Mouse (Mus musculus): ENCODE results near the gene Fzr1. TPM values are rescaled to one million over a fixed set of nuclear protein-coding genes. Genes with fewer than 3 reads are reported as not detected.

Fzr1 gene
- polyA plus RNA-seq (2014; fragmentation: Illumina TruSeq; extraction: RNeasy Lipid Tissue Mini Kit (QIAGEN cat#74804)), result 0.26 TPM

GRCm38 (mm10) chr10:81377793-81378552 lies at the start of gene Fzr1:
Fzr1 (minus strand) TSS chr10:81378516.

GRCm38 (mm10) chr10:81392781-81393185 lies 14.5 kb upstream of the Fzr1 start, which contains the start of gene Smim24:
Smim24 (plus strand) TSS chr10:81393051.

GRCm38 (mm10) chr10:81388505-81389055 lies 10.3 kb upstream of the Fzr1 start, which contains the start of gene Gm48552:
Gm48552 (plus strand) TSS chr10:81389005.

GRCm38 (mm10) chr10:81383802-81384604 lies 5.7 kb upstream of the Fzr1 start, which contains the start of the genes Dohh and Gm48551:
Dohh (plus strand) TSS chr10:81384428.
Gm48551 (plus strand) TSS chr10:81384466.

GRCm38 (mm10) chr10:81365672-81366476 lies 12.4 kb downstream of the Fzr1 start, which contains the start of gene 4930404N11Rik:
4930404N11Rik (minus strand) TSS chr10:81365816.

GRCm38 (mm10) chr10:81356991-81357844 lies 21.1 kb downstream of the Fzr1 start, which contains the start of gene Mfsd12:
Mfsd12 (plus strand) TSS chr10:81357491.

GRCm38 (mm10) chr10:81350351-81351063 lies 27.8 kb downstream of the Fzr1 start, which contains the start of gene Hmg20b:
Hmg20b (minus strand) TSS chr10:81350480.

GRCm38 (mm10) chr10:81342686-81343505 lies 35.4 kb downstream of the Fzr1 start, which contains the start of gene Gipc3:
Gipc3 (minus strand) TSS chr10:81343266.

GRCm38 (mm10) chr10:81328386-81328785 lies 49.9 kb downstream of the Fzr1 start, which contains the start of gene Tbxa2r:
Tbxa2r (plus strand) TSS chr10:81328731.

GRCm38 (mm10) chr10:81320550-81321347 lies 57.6 kb downstream of the Fzr1 start, which contains the start of gene Cactin:
Cactin (plus strand) TSS chr10:81321103.

Other genes with a start within 250 kb of the Fzr1 start
- gene Zbtb7a, start 243.3 kb downstream of the Fzr1 start, polyA plus RNA-seq (2014; fragmentation: Illumina TruSeq; extraction: RNeasy Lipid Tissue Mini Kit (QIAGEN cat#74804)), result 17.8 TPM
- 0.46 TPM for gene Pias4, start 210.6 kb downstream of the Fzr1 start, polyA plus RNA-seq (2014; fragmentation: Illumina TruSeq; extraction: RNeasy Lipid Tissue Mini Kit (QIAGEN cat#74804))
- 6.8 TPM for gene Eef2, start 201.9 kb downstream of the Fzr1 start, polyA plus RNA-seq (2014; fragmentation: Illumina TruSeq; extraction: RNeasy Lipid Tissue Mini Kit (QIAGEN cat#74804))
- gene Dapk3, start 195.5 kb downstream of the Fzr1 start, polyA plus RNA-seq (2014; fragmentation: Illumina TruSeq; extraction: RNeasy Lipid Tissue Mini Kit (QIAGEN cat#74804)), result not detected
- gene 4930442H23Rik, start 194.7 kb downstream of the Fzr1 start, polyA plus RNA-seq (2014; fragmentation: Illumina TruSeq; extraction: RNeasy Lipid Tissue Mini Kit (QIAGEN cat#74804)), result not detected
- gene Nmrk2, start 176.5 kb downstream of the Fzr1 start, polyA plus RNA-seq (2014; fragmentation: Illumina TruSeq; extraction: RNeasy Lipid Tissue Mini Kit (QIAGEN cat#74804)), result not detected
- not detected for gene Atcay, start 147.7 kb downstream of the Fzr1 start, polyA plus RNA-seq (2014; fragmentation: Illumina TruSeq; extraction: RNeasy Lipid Tissue Mini Kit (QIAGEN cat#74804))
- 0.66 TPM for gene Zfr2, start 145.4 kb downstream of the Fzr1 start, polyA plus RNA-seq (2014; fragmentation: Illumina TruSeq; extraction: RNeasy Lipid Tissue Mini Kit (QIAGEN cat#74804))
- not detected for gene Matk, start 125.6 kb downstream of the Fzr1 start, polyA plus RNA-seq (2014; fragmentation: Illumina TruSeq; extraction: RNeasy Lipid Tissue Mini Kit (QIAGEN cat#74804))
- not detected for gene Mrpl54, start 111.6 kb downstream of the Fzr1 start, polyA plus RNA-seq (2014; fragmentation: Illumina TruSeq; extraction: RNeasy Lipid Tissue Mini Kit (QIAGEN cat#74804))
- gene Apba3, start 111.6 kb downstream of the Fzr1 start, polyA plus RNA-seq (2014; fragmentation: Illumina TruSeq; extraction: RNeasy Lipid Tissue Mini Kit (QIAGEN cat#74804)), result not detected
- gene Tjp3, start 86.9 kb downstream of the Fzr1 start, polyA plus RNA-seq (2014; fragmentation: Illumina TruSeq; extraction: RNeasy Lipid Tissue Mini Kit (QIAGEN cat#74804)), result not detected
- gene Pip5k1c, start 85.6 kb downstream of the Fzr1 start, polyA plus RNA-seq (2014; fragmentation: Illumina TruSeq; extraction: RNeasy Lipid Tissue Mini Kit (QIAGEN cat#74804)), result 2.6 TPM
- gene Cactin, start 57.4 kb downstream of the Fzr1 start, polyA plus RNA-seq (2014; fragmentation: Illumina TruSeq; extraction: RNeasy Lipid Tissue Mini Kit (QIAGEN cat#74804)), result 0.17 TPM
- not detected for gene Tbxa2r, start 49.8 kb downstream of the Fzr1 start, polyA plus RNA-seq (2014; fragmentation: Illumina TruSeq; extraction: RNeasy Lipid Tissue Mini Kit (QIAGEN cat#74804))
- not detected for gene Gipc3, start 35.2 kb downstream of the Fzr1 start, polyA plus RNA-seq (2014; fragmentation: Illumina TruSeq; extraction: RNeasy Lipid Tissue Mini Kit (QIAGEN cat#74804))
- 4.2 TPM for gene Hmg20b, start 28.0 kb downstream of the Fzr1 start, polyA plus RNA-seq (2014; fragmentation: Illumina TruSeq; extraction: RNeasy Lipid Tissue Mini Kit (QIAGEN cat#74804))
- gene Mfsd12, start 21.0 kb downstream of the Fzr1 start, polyA plus RNA-seq (2014; fragmentation: Illumina TruSeq; extraction: RNeasy Lipid Tissue Mini Kit (QIAGEN cat#74804)), result not detected
- gene 4930404N11Rik, start 12.7 kb downstream of the Fzr1 start, polyA plus RNA-seq (2014; fragmentation: Illumina TruSeq; extraction: RNeasy Lipid Tissue Mini Kit (QIAGEN cat#74804)), result not detected
- not detected for gene Dohh, start 5.9 kb upstream of the Fzr1 start, polyA plus RNA-seq (2014; fragmentation: Illumina TruSeq; extraction: RNeasy Lipid Tissue Mini Kit (QIAGEN cat#74804))
- not detected for gene Gm48551, start 6.0 kb upstream of the Fzr1 start, polyA plus RNA-seq (2014; fragmentation: Illumina TruSeq; extraction: RNeasy Lipid Tissue Mini Kit (QIAGEN cat#74804))
- gene Gm48552, start 10.5 kb upstream of the Fzr1 start, polyA plus RNA-seq (2014; fragmentation: Illumina TruSeq; extraction: RNeasy Lipid Tissue Mini Kit (QIAGEN cat#74804)), result 0.88 TPM
- not detected for gene Smim24, start 14.5 kb upstream of the Fzr1 start, polyA plus RNA-seq (2014; fragmentation: Illumina TruSeq; extraction: RNeasy Lipid Tissue Mini Kit (QIAGEN cat#74804))
- 14.2 TPM for gene Nfic, start 77.1 kb upstream of the Fzr1 start, polyA plus RNA-seq (2014; fragmentation: Illumina TruSeq; extraction: RNeasy Lipid Tissue Mini Kit (QIAGEN cat#74804))
- gene Celf5, start 104.2 kb upstream of the Fzr1 start, polyA plus RNA-seq (2014; fragmentation: Illumina TruSeq; extraction: RNeasy Lipid Tissue Mini Kit (QIAGEN cat#74804)), result not detected
- gene Ncln, start 117.9 kb upstream of the Fzr1 start, polyA plus RNA-seq (2014; fragmentation: Illumina TruSeq; extraction: RNeasy Lipid Tissue Mini Kit (QIAGEN cat#74804)), result not detected
- gene S1pr4, start 121.6 kb upstream of the Fzr1 start, polyA plus RNA-seq (2014; fragmentation: Illumina TruSeq; extraction: RNeasy Lipid Tissue Mini Kit (QIAGEN cat#74804)), result not detected
- not detected for gene Gna15, start 145.7 kb upstream of the Fzr1 start, polyA plus RNA-seq (2014; fragmentation: Illumina TruSeq; extraction: RNeasy Lipid Tissue Mini Kit (QIAGEN cat#74804))
- 1.7 TPM for gene Gna11, start 166.7 kb upstream of the Fzr1 start, polyA plus RNA-seq (2014; fragmentation: Illumina TruSeq; extraction: RNeasy Lipid Tissue Mini Kit (QIAGEN cat#74804))
- gene Aes, start 181.0 kb upstream of the Fzr1 start, polyA plus RNA-seq (2014; fragmentation: Illumina TruSeq; extraction: RNeasy Lipid Tissue Mini Kit (QIAGEN cat#74804)), result 10.1 TPM
- gene Tle2, start 196.0 kb upstream of the Fzr1 start, polyA plus RNA-seq (2014; fragmentation: Illumina TruSeq; extraction: RNeasy Lipid Tissue Mini Kit (QIAGEN cat#74804)), result 3.3 TPM
- 9.7 TPM for gene Tle6, start 222.6 kb upstream of the Fzr1 start, polyA plus RNA-seq (2014; fragmentation: Illumina TruSeq; extraction: RNeasy Lipid Tissue Mini Kit (QIAGEN cat#74804))
- 0.77 TPM for gene BC025920, start 227.8 kb upstream of the Fzr1 start, polyA plus RNA-seq (2014; fragmentation: Illumina TruSeq; extraction: RNeasy Lipid Tissue Mini Kit (QIAGEN cat#74804))
- gene Sirt6, start 249.3 kb upstream of the Fzr1 start, polyA plus RNA-seq (2014; fragmentation: Illumina TruSeq; extraction: RNeasy Lipid Tissue Mini Kit (QIAGEN cat#74804)), result not detected